In the genomic region with DNA sequence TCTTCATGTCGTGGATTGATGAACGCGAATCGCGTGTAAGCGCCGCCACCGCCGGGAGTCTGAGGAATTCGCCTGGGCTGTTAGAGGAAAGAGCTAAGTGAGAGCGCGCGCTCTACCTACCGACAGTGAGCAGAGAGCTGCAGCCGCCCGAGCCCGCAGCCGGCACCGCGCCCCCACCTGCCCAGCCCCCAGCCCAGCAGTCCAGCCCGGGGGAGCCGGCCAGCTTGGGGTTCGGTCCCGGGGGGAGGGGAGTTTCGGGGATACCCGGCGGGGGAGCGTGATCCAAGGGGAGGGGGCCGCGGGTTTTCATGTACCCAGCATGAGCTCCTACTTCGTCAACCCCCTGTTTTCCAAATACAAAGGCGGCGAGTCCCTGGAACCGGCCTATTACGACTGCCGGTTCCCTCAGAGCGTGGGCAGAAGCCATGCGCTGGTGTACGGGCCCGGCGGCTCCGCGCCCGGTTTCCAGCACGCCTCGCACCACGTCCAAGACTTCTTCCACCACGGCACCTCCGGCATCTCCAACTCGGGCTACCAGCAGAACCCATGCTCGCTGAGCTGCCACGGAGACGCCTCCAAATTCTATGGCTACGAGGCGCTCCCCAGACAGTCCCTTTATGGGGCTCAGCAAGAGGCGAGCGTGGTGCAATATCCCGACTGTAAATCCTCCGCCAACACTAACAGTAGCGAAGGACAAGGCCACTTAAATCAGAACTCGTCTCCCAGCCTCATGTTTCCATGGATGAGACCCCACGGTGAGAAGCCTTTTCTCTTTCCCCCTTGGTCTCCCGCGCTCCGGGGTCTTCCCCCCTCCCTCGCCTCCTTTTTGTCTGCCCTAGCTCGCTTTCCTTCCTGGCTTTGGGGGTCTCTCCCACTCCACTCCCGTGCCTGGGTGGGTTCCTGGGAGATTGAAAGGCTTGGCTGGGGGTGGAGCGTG, we compare ENCODE assay signal across 10 mouse cellular contexts. TPM values are rescaled to one million over a fixed set of nuclear protein-coding genes. Genes with fewer than 3 reads are reported as not detected.
DNase-seq lines count a peak whose midpoint lies in the region; ATAC-seq and TF ChIP-seq lines count a peak whose summit lies in the region.
"Had no signal": no experiment of that assay in that cellular context is flagged by ENCODE, and none has a peak within 500 bp of the region (broad histone marks: within the 10 kb centered on the region; RNA-seq: fewer than 3 reads in every experiment).

Hoxc8 (plus strand) TSS at position 147 of the 937 bp plus-strand sequence.

- peak within 1 kb of the TSS; percentile 16; the same call in 1 of the 2 replicates for H3K4me2 ChIP-seq in forebrain, embryonic 13.5 days
- H3K4me2 ChIP-seq in forebrain, embryonic 16.5 days (ENCODE audit: low read length): no peak within 1 kb of the TSS
- H3K4me2 ChIP-seq in midbrain, embryonic 12.5 days (replicated peaks): no peak within 1 kb of the TSS
- no peak within 1 kb of the TSS for H3K4me2 ChIP-seq in midbrain, postnatal 0 days (ENCODE audit: low read depth, low read length, poor library complexity, severe bottlenecking)
- H3K4me2 ChIP-seq in intestine, embryonic 16.5 days (ENCODE audit: low read depth, low read length): peak within 1 kb of the TSS; percentile 39
- peak within 1 kb of the TSS; percentile 38 for H3K4me2 ChIP-seq in stomach, embryonic 14.5 days (replicated peaks; ENCODE audit: low read depth, low read length)

- intact Hi-C loops in left cerebral cortex, postnatal 25 days (cut with DNase I): no loop called here
- intact Hi-C loops in left cerebral cortex, postnatal 14 days (cut with DNase I): no loop called here

- no peak for TF ChIP-seq CTCF in midbrain, postnatal 0 days (IDR thresholded peaks at IDR 0.05)

- H3K9ac ChIP-seq in forebrain, embryonic 13.5 days: no peak within 1 kb of the TSS
- H3K9ac ChIP-seq in forebrain, embryonic 16.5 days (replicated peaks; ENCODE audit: low read depth, low read length): no peak within 1 kb of the TSS
- no peak within 1 kb of the TSS for H3K9ac ChIP-seq in midbrain, embryonic 12.5 days (replicated peaks)
- no peak within 1 kb of the TSS for H3K9ac ChIP-seq in midbrain, postnatal 0 days (replicated peaks; ENCODE audit: low read length, poor library complexity, severe bottlenecking)
- H3K9ac ChIP-seq in intestine, embryonic 16.5 days (ENCODE audit: low read depth, low read length): peak within 1 kb of the TSS; percentile 62
- no peak within 1 kb of the TSS for H3K9ac ChIP-seq in stomach, embryonic 14.5 days (replicated peaks; ENCODE audit: low read depth, low read length)

- ATAC-seq in forebrain, embryonic 13.5 days: no peak
- ATAC-seq in forebrain, embryonic 16.5 days: no peak
- ATAC-seq in midbrain, embryonic 12.5 days (ENCODE audit: low FRiP score, low read depth): no peak
- ATAC-seq in midbrain, postnatal 0 days (ENCODE audit: low FRiP score): no peak
- 0 out of 2 replicates have a peak, but pooled peaks have one; percentile 20 for ATAC-seq in intestine, embryonic 16.5 days
- no peak; the same call in 1 of the 2 replicates for ATAC-seq in stomach, embryonic 14.5 days (ENCODE audit: insufficient number of reproducible peaks, insufficient read depth, low FRiP score, low read depth)

- WGBS in forebrain, embryonic 13.5 days: under 1% methylated on average over 69 of the region's 69 CpGs
- WGBS in forebrain, embryonic 16.5 days: under 1% methylated on average over 61 of the region's 69 CpGs
- WGBS in midbrain, embryonic 12.5 days: 2% methylated on average over 69 of the region's 69 CpGs
- WGBS in midbrain, postnatal 0 days: 1% methylated on average over 58 of the region's 69 CpGs
- 1% methylated on average over 66 of the region's 69 CpGs for WGBS in intestine, embryonic 16.5 days
- 2% methylated on average over 69 of the region's 69 CpGs for WGBS in stomach, embryonic 14.5 days

- H3K27me3 ChIP-seq in forebrain, embryonic 13.5 days: peaks cover 98% of the 10 kb centered on the region
- peaks cover 91% of the 10 kb centered on the region for H3K27me3 ChIP-seq in forebrain, embryonic 16.5 days (replicated peaks; ENCODE audit: control insufficient read depth, insufficient read depth, low read length)
- H3K27me3 ChIP-seq in midbrain, embryonic 12.5 days: peaks cover 98% of the 10 kb centered on the region
- H3K27me3 ChIP-seq in midbrain, postnatal 0 days (ENCODE audit: insufficient read depth, low read length): peaks cover 95% of the 10 kb centered on the region
- H3K27me3 ChIP-seq in intestine, embryonic 16.5 days (replicated peaks; ENCODE audit: control insufficient read depth, insufficient read depth, low read length): peaks cover 82% of the 10 kb centered on the region
- peaks cover 79% of the 10 kb centered on the region for H3K27me3 ChIP-seq in stomach, embryonic 14.5 days (ENCODE audit: control insufficient read depth, insufficient read depth, low read length)

- no peaks in the 10 kb centered on the region for H3K4me1 ChIP-seq in forebrain, embryonic 13.5 days
- H3K4me1 ChIP-seq in forebrain, embryonic 16.5 days (replicated peaks; ENCODE audit: control insufficient read depth, insufficient read depth, low read length): peaks cover 5% of the 10 kb centered on the region
- no peaks in the 10 kb centered on the region for H3K4me1 ChIP-seq in midbrain, embryonic 12.5 days
- H3K4me1 ChIP-seq in midbrain, postnatal 0 days (ENCODE audit: insufficient read depth, low read length): no peaks in the 10 kb centered on the region
- H3K4me1 ChIP-seq in intestine, embryonic 16.5 days (ENCODE audit: control insufficient read depth, insufficient read depth, low read length): no peaks in the 10 kb centered on the region; the same call in 1 of the 2 replicates
- peaks cover 6% of the 10 kb centered on the region; the same call in 1 of the 2 replicates for H3K4me1 ChIP-seq in stomach, embryonic 14.5 days (ENCODE audit: control insufficient read depth, insufficient read depth, low read length)

- H3K4me3 ChIP-seq in forebrain, embryonic 13.5 days: peak within 1 kb of the TSS; percentile 4; the same call in 1 of the 2 replicates
- no peak within 1 kb of the TSS for H3K4me3 ChIP-seq in forebrain, embryonic 16.5 days (replicated peaks; ENCODE audit: low read length)
- peak within 1 kb of the TSS; percentile 10 for H3K4me3 ChIP-seq in midbrain, embryonic 12.5 days
- no peak within 1 kb of the TSS for H3K4me3 ChIP-seq in midbrain, postnatal 0 days (ENCODE audit: low read depth, low read length)
- peak within 1 kb of the TSS; percentile 48 for H3K4me3 ChIP-seq in intestine, embryonic 16.5 days (ENCODE audit: low read length)
- H3K4me3 ChIP-seq in stomach, embryonic 14.5 days (ENCODE audit: low read depth, low read length): peak within 1 kb of the TSS; percentile 23

- DNase-seq in midbrain, postnatal 0 days (ENCODE audit: low spot score): no peak
- no peak for DNase-seq in left cerebral cortex, postnatal 25 days (ENCODE audit: low spot score in 2 of 2)
- no peak for DNase-seq in left cerebral cortex, postnatal 14 days (ENCODE audit: low spot score in 2 of 2)
- DNase-seq: left cerebral cortex, postnatal 4 days; thymus, adult 18-20 months had no signal

- no peak within 1 kb of the TSS for H3K27ac ChIP-seq in forebrain, embryonic 13.5 days
- H3K27ac ChIP-seq in forebrain, embryonic 16.5 days (ENCODE audit: low read length): no peak within 1 kb of the TSS
- no peak within 1 kb of the TSS for H3K27ac ChIP-seq in midbrain, embryonic 12.5 days (replicated peaks)
- H3K27ac ChIP-seq in midbrain, postnatal 0 days (ENCODE audit: low read depth, low read length): no peak within 1 kb of the TSS
- no peak within 1 kb of the TSS for H3K27ac ChIP-seq in intestine, embryonic 16.5 days (ENCODE audit: low read length)
- no peak within 1 kb of the TSS for H3K27ac ChIP-seq in stomach, embryonic 14.5 days (ENCODE audit: low read length)

- H3K9me3 ChIP-seq in forebrain, embryonic 13.5 days (replicated peaks): no peaks in the 10 kb centered on the region
- H3K9me3 ChIP-seq in forebrain, embryonic 16.5 days (ENCODE audit: control insufficient read depth, low read length): no peaks in the 10 kb centered on the region
- H3K9me3 ChIP-seq in midbrain, embryonic 12.5 days: no peaks in the 10 kb centered on the region
- no peaks in the 10 kb centered on the region for H3K9me3 ChIP-seq in midbrain, postnatal 0 days (ENCODE audit: low read length)
- H3K9me3 ChIP-seq in intestine, embryonic 16.5 days (ENCODE audit: control insufficient read depth, low read length): no peaks in the 10 kb centered on the region
- H3K9me3 ChIP-seq in stomach, embryonic 14.5 days (ENCODE audit: control insufficient read depth, low read depth, low read length): no peaks in the 10 kb centered on the region

- no peaks in the 10 kb centered on the region for H3K36me3 ChIP-seq in forebrain, embryonic 13.5 days (ENCODE audit: poor library complexity, severe bottlenecking)
- H3K36me3 ChIP-seq in forebrain, embryonic 16.5 days (ENCODE audit: control insufficient read depth, insufficient read depth): no peaks in the 10 kb centered on the region
- H3K36me3 ChIP-seq in midbrain, embryonic 12.5 days: no peaks in the 10 kb centered on the region
- H3K36me3 ChIP-seq in midbrain, postnatal 0 days (ENCODE audit: insufficient read depth, low read length): no peaks in the 10 kb centered on the region
- no peaks in the 10 kb centered on the region for H3K36me3 ChIP-seq in intestine, embryonic 16.5 days (ENCODE audit: control insufficient read depth, insufficient read depth, low read length)
- H3K36me3 ChIP-seq in stomach, embryonic 14.5 days (ENCODE audit: control insufficient read depth, insufficient read depth, low read length): no peaks in the 10 kb centered on the region

RNA-seq across cellular contexts. Expression of gene Hoxc8, which starts in this region (rescaled TPM):
- not detected in 2 replicates for polyA plus RNA-seq in forebrain, embryonic 13.5 days (2015; fragmentation: Nextera tagmentation; extraction: Ambion mirVana)
- not detected in 2 replicates for polyA plus RNA-seq in forebrain, embryonic 16.5 days (2015; fragmentation: Nextera tagmentation; extraction: Ambion mirVana)
- not detected in 2 replicates for polyA plus RNA-seq in midbrain, embryonic 12.5 days (2016; fragmentation: Nextera tagmentation; extraction: Ambion mirVana)
- total RNA-seq in midbrain, postnatal 0 days (2014; rRNA removed): not detected in 2 replicates
- polyA plus RNA-seq in midbrain, postnatal 0 days (2015; fragmentation: Nextera tagmentation; extraction: Ambion mirVana): not detected in 2 replicates
- polyA plus RNA-seq in intestine, embryonic 16.5 days (2015; fragmentation: Nextera tagmentation; extraction: Ambion mirVana): 4.5 and 4.9 TPM in 2 replicates
- polyA plus RNA-seq in stomach, embryonic 14.5 days (2014; fragmentation: Nextera tagmentation; extraction: Ambion mirVana): 1.0 and 1.1 TPM in 2 replicates
- not detected for total RNA-seq in left cerebral cortex, postnatal 25 days (2021)
- total RNA-seq in left cerebral cortex, postnatal 14 days (2021): not detected
- total RNA-seq: left cerebral cortex, postnatal 4 days had no signal

Comparison
In these comparisons a context has a peak if more than half of its experiments do, and no peak if none do; other contexts are left out.
1. H3K4me2 ChIP-seq: peak in forebrain, embryonic 13.5 days (single experiment), intestine, embryonic 16.5 days (single experiment) and stomach, embryonic 14.5 days (single experiment); none in forebrain, embryonic 16.5 days (single experiment), midbrain, embryonic 12.5 days (single experiment) and midbrain, postnatal 0 days (single experiment).
2. H3K4me3 ChIP-seq: peak in forebrain, embryonic 13.5 days (single experiment), midbrain, embryonic 12.5 days (single experiment), intestine, embryonic 16.5 days (single experiment) and stomach, embryonic 14.5 days (single experiment); none in forebrain, embryonic 16.5 days (single experiment) and midbrain, postnatal 0 days (single experiment).